Mouse (Mus musculus): Measurements from ENCODE around the gene Erbb3.

DNA sequence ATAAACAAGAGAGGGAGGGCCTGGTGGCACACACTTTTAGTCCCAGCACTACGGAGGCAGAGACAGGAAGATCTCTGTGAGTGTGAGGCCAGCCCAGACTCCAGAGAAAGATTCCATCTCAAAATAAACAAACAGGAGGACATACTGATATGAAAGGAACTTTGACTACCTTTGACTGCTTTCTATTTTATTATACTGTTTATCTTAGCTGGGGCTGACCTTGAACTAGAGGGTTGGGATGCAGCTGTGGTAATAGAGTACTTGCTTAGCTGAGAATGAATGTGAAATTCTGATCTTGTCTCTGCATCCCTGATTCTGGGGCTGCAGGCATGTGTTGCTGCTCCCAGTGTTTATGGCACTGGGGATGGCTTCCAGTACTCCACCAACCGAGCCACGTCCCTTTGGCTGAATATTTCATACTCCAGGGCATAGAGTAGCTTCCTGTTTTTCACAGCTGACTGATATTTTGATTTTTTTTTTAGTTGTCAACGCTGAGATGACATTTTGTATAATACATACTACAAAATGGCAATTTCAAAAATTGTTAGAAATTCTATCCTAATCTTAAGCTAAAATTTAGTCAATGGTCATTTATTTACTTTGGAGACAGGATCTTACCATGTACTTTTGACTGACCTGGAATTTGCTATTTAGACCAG, 13.1 kb upstream of the Erbb3 start:
- TF ChIP-seq CTCF (IDR thresholded peaks at IDR 0.05; ENCODE audit: low read depth, low read length) (no peak), POLR2A (IDR thresholded peaks at IDR 0.05; ENCODE audit: borderline replicate concordance, low read depth, low read length) (no peak)

All from bone marrow macrophage, adult 2 months (primary cell).